Mouse (Mus musculus) spleen, postnatal 36 days (tissue): ENCODE measurements around the gene Brwd1.
"Not testable (repeated sequence)": the region's sequence is repeated elsewhere in the genome, so short reads cannot be mapped to it uniquely, and the experiment has no call there.

Experiments used
- DNase-seq, 2 experiments: peaks; one replicate each; pipeline ENCODE4 v3.0.0; 2022; ENCODE audit warnings: low spot score in 2 of 2, mixed read lengths in 1 of 2

Gene Brwd1

GRCm38 (mm10) chr16:96081331-96081730, 995 bp downstream of the Brwd1 start:
- DNase-seq: peak; percentile 86

DNA sequence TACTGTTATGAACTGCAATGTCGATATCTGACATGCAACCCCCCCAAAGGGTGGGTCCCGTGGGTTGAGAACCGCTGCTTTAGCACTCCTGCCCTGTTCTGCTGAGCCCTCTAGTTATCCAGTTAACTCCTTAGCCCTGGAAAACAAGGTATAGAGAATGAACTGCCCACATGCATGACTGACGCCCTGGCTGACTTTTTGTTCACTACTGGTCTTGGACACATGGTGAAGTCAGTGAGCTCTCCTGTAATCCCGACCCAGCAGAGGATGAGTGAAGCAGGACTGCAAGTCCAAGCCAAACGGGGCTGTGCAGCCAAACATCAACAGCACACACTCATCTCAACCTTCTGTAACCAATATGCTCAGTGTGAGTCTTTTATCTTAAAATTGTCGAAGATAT, 1.8 kb downstream of the Brwd1 start:
- DNase-seq: no peak

DNA sequence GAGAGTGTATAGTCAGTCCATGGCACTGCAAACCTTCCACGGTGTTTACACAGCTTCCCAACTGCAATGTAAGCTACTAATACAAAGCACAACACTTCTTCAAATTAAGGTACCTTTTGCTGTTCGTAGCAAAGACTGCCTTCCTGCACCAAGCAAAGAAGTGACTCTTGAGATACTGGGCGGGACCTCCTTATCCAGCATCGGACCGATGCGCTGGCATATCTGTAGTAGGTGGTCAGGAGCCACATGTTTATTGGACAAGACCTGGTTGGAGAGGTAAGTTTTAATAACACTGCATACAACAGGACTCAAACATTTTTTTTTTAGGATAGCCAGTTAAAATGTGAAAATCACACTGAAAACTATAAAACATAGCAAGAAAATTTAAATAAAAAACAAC, 14.0 kb downstream of the Brwd1 start:
- DNase-seq: no peak

- DNase-seq: no peak
Measured at GRCm38 (mm10) chr16:96066174-96066573, 16.2 kb downstream of the Brwd1 start.

GRCm38 (mm10) chr16:96064649-96065048, 17.7 kb downstream of the Brwd1 start:
- DNase-seq: peak in 1 of 2 experiments; percentile 7

GRCm38 (mm10) chr16:96044096-96044495, 38.2 kb downstream of the Brwd1 start:
- DNase-seq: peak; percentile 23 to 44

DNA sequence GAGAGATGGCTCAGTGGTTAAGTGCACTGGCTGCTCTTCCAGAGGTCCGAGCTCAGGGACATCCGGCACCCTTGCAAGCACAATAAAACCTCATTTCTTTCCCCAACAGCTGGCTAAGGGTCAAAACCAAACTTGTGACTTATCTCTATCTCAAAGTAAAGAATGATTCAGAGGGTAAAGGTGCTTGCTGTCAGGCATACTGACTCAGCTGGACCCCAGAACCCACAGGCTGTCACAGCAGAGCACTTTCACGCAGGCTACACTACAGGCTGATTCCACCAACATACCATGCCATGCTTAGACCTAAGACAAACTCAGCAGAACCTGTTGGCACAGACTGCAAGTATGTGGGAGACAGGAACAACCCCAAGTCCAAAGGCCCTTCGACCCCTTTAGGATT, 41.6 kb downstream of the Brwd1 start:
- DNase-seq: no peak

- no peak for DNase-seq
Measured at GRCm38 (mm10) chr16:96039538-96039937, 42.8 kb downstream of the Brwd1 start.

- no peak for DNase-seq
Measured at GRCm38 (mm10) chr16:96034473-96034872, 47.9 kb downstream of the Brwd1 start.

GRCm38 (mm10) chr16:96032368-96033043, 49.8 kb downstream of the Brwd1 start:
- DNase-seq: peak in 1 of 2 experiments; percentile 8

GRCm38 (mm10) chr16:96030476-96031102, 51.7 kb downstream of the Brwd1 start:
- peak; percentile 19 to 25 for DNase-seq

- no peak for DNase-seq
Measured at GRCm38 (mm10) chr16:96026256-96026655, 56.1 kb downstream of the Brwd1 start.

DNA sequence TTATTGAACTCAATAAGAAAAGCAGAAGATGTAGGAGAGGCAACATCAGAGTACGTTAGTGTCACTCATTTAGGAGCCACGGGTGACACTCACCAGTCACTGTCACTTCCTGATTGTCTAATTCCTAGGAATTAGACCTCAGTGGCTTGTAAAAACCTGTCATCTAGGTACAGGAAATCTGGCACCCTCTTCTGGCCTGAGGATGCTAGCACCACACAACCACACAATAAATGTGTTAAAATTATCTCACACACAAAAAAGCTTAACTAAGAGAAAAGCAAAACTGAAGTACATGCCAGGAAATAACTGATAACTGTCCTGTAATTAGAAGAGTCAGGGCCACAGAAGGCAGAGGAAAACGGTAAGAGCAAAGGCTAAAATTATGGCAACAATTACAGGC, 57.1 kb downstream of the Brwd1 start:
- DNase-seq: no peak

GRCm38 (mm10) chr16:96021045-96021444, 61.3 kb downstream of the Brwd1 start:
- no peak for DNase-seq

DNA sequence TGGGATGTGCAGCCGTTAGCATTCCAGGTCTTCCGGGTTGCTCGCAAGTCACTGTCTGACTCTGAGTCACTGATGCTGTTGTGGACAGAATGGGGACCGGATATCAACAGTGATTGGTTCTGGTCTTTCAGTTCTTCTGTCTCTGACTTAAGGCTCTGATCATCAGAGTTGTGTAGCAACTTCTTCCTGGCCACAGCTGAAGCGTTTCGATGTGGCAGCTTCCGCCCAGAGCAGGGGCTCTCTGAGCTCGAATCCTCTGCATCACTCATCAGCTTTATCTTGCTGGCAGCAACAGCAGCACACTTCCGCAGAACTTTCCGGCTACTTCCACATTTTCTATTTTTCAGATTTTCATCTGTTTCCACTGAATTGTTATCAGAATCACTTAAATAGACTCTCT, 73.2 kb downstream of the Brwd1 start:
- not testable (repeated sequence) for DNase-seq

DNA sequence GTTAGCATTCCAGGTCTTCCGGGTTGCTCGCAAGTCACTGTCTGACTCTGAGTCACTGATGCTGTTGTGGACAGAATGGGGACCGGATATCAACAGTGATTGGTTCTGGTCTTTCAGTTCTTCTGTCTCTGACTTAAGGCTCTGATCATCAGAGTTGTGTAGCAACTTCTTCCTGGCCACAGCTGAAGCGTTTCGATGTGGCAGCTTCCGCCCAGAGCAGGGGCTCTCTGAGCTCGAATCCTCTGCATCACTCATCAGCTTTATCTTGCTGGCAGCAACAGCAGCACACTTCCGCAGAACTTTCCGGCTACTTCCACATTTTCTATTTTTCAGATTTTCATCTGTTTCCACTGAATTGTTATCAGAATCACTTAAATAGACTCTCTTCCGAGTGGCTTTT, 78.0 kb downstream of the Brwd1 start:
- not testable (repeated sequence) for DNase-seq

- peak in 1 of 2 experiments; percentile 19 for DNase-seq
Measured at GRCm38 (mm10) chr16:95999291-95999690, 83.0 kb downstream of the Brwd1 start.

GRCm38 (mm10) chr16:95996156-95996555, 86.2 kb downstream of the Brwd1 start:
- DNase-seq: no peak

DNA sequence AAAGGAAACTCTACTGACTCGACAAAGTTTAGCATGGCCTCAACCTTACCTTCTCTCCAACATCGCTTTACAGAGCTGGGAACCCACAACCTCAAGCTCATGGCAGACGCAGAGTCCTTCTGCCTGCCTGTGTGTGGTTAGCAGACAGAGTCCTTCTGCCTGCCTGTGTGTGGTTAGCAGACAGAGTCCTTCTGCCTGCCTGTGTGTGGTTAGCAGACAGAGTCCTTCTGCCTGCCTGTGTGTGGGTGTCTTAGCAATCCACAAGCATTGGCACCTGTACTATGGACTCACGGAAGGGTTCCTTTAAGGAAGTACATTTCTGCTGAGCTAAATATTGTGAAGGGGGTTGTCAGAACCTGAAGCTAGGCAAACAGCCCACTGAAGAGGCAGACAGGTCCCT, 87.8 kb downstream of the Brwd1 start:
- DNase-seq: not testable (repeated sequence)

DNA sequence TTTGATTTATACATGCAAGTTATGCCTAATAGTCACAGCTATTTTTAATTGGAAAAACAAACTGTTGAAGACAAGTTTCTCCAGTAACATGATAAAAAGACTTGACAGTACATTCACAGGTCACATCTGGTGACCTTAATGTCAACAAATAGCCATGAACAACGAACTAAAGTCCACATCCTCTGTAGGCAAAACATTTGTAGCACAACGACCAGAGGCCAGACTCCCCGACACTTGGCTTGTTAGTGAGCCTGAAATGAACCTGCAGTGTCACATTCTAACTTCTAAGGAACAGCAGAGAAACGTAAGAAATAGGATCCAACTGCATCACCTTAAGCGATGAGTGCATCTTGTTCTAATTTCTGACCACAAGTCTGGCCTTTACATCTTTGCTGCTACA, 89.7 kb downstream of the Brwd1 start:
- DNase-seq: no peak

DNA sequence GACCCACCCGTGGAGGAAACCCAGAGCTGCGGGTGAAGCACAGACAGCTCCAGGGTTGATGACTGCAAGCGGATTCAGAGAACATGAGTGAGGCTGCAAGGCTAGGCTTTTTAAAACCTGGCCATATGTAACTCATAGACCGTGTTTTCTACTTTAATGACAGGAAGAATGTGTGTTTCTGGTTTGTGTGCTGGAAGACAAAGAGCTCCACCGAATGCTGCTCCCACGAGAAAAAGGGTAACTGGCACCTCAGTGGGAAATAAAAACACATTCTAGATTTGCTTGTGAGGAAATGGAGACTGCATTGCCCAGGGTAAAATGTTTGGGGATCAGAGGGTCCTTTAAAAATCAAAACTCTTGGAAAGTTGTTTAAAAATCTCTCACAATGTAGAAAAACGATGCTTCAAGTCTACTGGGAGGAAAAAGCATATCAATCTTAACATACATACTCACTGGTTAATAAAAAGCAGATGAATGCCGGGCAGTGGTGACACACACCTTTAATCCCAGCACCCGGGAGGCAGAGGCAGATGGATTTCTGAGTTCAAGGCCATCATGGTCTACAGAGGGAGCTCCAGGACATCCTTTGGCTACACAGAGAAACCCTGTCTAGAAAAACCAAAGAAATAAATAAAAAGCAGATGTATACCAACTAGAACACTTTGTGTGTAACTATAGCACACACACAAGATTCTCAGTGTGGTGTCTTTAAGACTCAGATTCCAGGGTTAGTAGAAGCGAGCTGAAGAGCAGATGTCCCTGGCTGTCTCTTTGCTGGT, 91.0 kb downstream of the Brwd1 start:
- no peak for DNase-seq

GRCm38 (mm10) chr16:95990462-95991121, 91.7 kb downstream of the Brwd1 start, which contains the start of gene Psmg1:
Psmg1 (minus strand) TSS chr16:95990960.
- DNase-seq: peak; percentile 92 to 94
